Mouse (Mus musculus) intestine, postnatal 0 days (tissue): ENCODE data around the gene Asna1. TPM values are rescaled to one million over a fixed set of nuclear protein-coding genes. Genes with fewer than 3 reads are reported as not detected.

ENCODE experiments used
- ATAC-seq: fragments of 200-750 bp; cut with Nextera tagmentation; 2 replicates; pipeline ENCODE4 v1.8.0; 2017; ENCODE audit warnings: mild to moderate bottlenecking, moderate TSS enrichment, moderate library complexity
- H3K27ac ChIP-seq: fragments of 300-500 bp; sonication (generic); 2 replicates; pipeline ENCODE4 v1.5.1; 2014; ENCODE audit warnings: mild to moderate bottlenecking, low read depth, low read length, moderate library complexity
- H3K27me3 ChIP-seq: fragments of 300-500 bp; sonication (generic); replicated peaks from 2 replicates; pipeline ENCODE4 v1.6.1; 2014; ENCODE audit warnings: low read length, mixed read lengths; ENCODE audit not compliant: control insufficient read depth, insufficient read depth
- H3K36me3 ChIP-seq: fragments of 300-500 bp; sonication (generic); 2 replicates; pipeline ENCODE4 v1.6.1; 2014; ENCODE audit warnings: mild to moderate bottlenecking, moderate library complexity; ENCODE audit not compliant: control insufficient read depth, insufficient read depth
- H3K4me1 ChIP-seq: fragments of 300-500 bp; sonication (generic); replicated peaks from 2 replicates; pipeline ENCODE4 v1.6.1; 2014; ENCODE audit warnings: antibody characterized with exemption, low read length, mixed read lengths; ENCODE audit not compliant: control insufficient read depth, insufficient read depth
- H3K4me2 ChIP-seq: fragments of 300-500 bp; sonication (generic); replicated peaks from 2 replicates; pipeline ENCODE4 v1.6.1; 2014; ENCODE audit warnings: low read depth, mild to moderate bottlenecking, moderate library complexity
- H3K4me3 ChIP-seq: fragments of 300-500 bp; sonication (generic); 2 replicates; pipeline ENCODE4 v1.5.1; 2014; ENCODE audit warnings: low read depth, low read length
- H3K9ac ChIP-seq: fragments of 300-500 bp; sonication (generic); 2 replicates; pipeline ENCODE4 v1.6.1; 2014; ENCODE audit warnings: mild to moderate bottlenecking, low read depth, low read length
- H3K9me3 ChIP-seq: fragments of 300-500 bp; sonication (generic); 2 replicates; pipeline ENCODE4 v1.6.1; 2016; ENCODE audit warnings: mixed run types; ENCODE audit not compliant: control insufficient read depth
- CTCF ChIP-seq: sonication (generic); IDR thresholded peaks from 2 replicates; pipeline ENCODE4 v1.5.1; 2016; ENCODE audit warnings: low read depth, mild to moderate bottlenecking, control low read depth, antibody characterized with exemption, moderate library complexity
- WGBS: fragments of 180-500 bp; shearing (Covaris S2); extraction: QIAGEN DNeasy Blood & Tissue Kit; methylation state at CpG from one replicate; pipeline ENCODE4 v1.1.7; 2014; 5-methylcytosine and 5-hydroxymethylcytosine counted together
- polyA plus RNA-seq: library from polyadenylated mRNA; unstranded; fragments of >200 nt; fragmentation: Nextera tagmentation; extraction: Ambion mirVana; gene quantifications from 2 replicates; pipeline ENCODE4 v1.2.1, GENCODE M21; 2015

Asna1 gene
- polyA plus RNA-seq, 1 experiment from 2014 or later: 105 TPM

GRCm38 (mm10) chr8:84980622-84981358 is 44.3 kb downstream of the Asna1 start:
- 14% methylated on average over 11 of the region's 11 CpGs for WGBS
- no peak for TF ChIP-seq CTCF
- Histone ChIP-seq H3K36me3 (no peaks in the 10 kb centered on the region), H3K27me3 (no peaks in the 10 kb centered on the region), H3K4me2 (peak overlapping the region; percentile 96), H3K4me1 (peaks cover 37% of the 10 kb centered on the region), H3K9ac (peak overlapping the region; percentile 57; the same call in 1 of the 2 replicates), H3K27ac (peak overlapping the region; percentile 97), H3K9me3 (no peaks in the 10 kb centered on the region), H3K4me3 (peak overlapping the region; percentile 80)
- no peak for ATAC-seq

DNA sequence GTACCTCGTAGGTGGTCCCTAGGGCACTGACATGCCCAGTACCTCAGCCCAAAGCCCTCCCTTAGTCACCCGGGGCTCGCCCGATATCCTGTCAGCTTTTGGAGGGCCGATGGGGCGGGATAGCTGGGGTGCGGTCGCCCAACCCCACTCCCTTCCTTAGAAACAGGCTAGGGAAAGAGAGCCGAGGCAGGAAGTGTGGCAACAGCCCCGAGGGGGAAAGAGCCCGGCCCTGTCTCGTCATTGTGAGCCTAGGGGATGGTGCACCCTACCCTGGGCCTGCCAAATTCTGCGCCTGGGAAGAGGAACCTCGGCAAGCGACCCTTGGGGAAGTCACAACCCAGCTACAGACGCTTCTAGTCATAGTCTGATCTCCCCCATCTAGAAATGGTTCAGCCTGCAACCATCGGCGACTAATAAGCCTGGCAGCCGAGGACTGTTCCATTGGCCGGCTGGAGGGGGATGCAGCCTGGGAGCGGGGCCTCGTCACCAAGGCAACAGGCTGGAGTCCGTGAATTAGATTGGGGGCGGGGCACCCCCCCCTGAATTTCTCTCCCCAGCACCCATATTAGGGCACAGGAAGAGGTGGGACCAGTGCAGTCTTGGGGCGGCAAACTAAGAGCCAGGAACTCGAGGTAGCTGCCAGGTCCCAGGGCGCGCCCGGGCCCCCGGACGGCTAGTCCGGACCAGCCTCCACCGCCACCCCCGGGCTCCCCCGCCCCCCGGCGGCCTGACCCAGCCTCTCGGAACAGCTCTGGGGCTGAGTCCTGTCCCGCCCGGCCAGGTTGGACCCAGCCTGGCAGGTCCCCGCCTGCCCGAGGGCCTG is 45.3 kb downstream of the Asna1 start:
- no peak for TF ChIP-seq CTCF
- H3K27ac ChIP-seq: peak overlapping the region; percentile 97
- no peaks in the 10 kb centered on the region for H3K27me3 ChIP-seq
- no peaks in the 10 kb centered on the region for H3K9me3 ChIP-seq
- H3K9ac ChIP-seq: peak overlapping the region; percentile 57
- ATAC-seq: peak; percentile 74
- H3K4me2 ChIP-seq: peak overlapping the region; percentile 96
- H3K4me1 ChIP-seq: peaks cover 36% of the 10 kb centered on the region
- WGBS: 1% methylated on average over 42 of the region's 42 CpGs
- no peaks in the 10 kb centered on the region for H3K36me3 ChIP-seq
- H3K4me3 ChIP-seq: peak overlapping the region; percentile 80

DNA sequence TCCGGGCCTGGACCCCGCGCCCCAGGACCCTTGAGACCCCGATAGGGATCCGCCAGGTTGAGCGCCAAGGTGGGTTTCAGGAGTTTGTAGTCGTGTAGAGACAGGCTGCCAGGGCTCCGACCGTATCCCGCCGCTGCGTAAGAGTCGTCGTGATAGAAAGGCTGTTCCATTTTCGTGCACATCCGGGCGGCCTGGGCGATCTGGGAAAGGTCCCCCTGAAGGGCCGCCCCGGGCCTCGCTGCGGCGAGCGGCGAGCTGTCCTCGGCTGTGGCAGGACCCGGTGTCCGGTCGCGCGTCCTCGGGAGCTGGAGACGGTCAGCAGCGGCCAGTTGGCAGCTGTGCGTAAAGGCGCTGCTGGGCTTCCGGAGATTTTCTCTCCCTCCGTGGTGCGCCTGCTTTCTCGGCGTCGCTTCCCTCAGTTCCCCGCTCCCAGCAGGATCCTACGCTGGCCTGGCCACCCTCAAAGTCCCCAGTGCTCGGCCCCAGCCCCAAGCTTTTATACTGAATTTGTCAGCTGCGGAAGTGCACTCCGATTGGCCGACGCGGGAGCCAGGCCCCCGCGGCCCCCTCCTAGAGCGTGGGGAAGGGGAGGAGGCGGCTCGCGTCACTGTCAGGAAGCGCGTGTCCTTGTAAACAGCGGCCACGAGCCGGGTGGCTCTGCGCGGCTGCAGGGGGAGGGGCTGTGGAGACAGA is 46.7 kb downstream of the Asna1 start, which contains the start of gene Junb:
Gene Junb (minus strand): TSS at position 471 of the 693 bp plus-strand sequence.
- no peaks in the 10 kb centered on the region for H3K27me3 ChIP-seq
- peak within 1 kb of the TSS; percentile 87 for H3K9ac ChIP-seq
- peak within 1 kb of the TSS; percentile 97 for H3K27ac ChIP-seq
- H3K36me3 ChIP-seq: no peaks in the 10 kb centered on the region
- H3K9me3 ChIP-seq: no peaks in the 10 kb centered on the region
- peaks cover 30% of the 10 kb centered on the region for H3K4me1 ChIP-seq
- peak within 1 kb of the TSS; percentile 96 for H3K4me2 ChIP-seq
- under 1% methylated on average over 63 of the region's 63 CpGs for WGBS
- ATAC-seq: peak; percentile 23
- no peak for TF ChIP-seq CTCF
- peak within 1 kb of the TSS; percentile 80 for H3K4me3 ChIP-seq

GRCm38 (mm10) chr8:84977435-84978247 is 47.4 kb downstream of the Asna1 start:
- ATAC-seq: no peak
- under 1% methylated on average over 70 of the region's 70 CpGs for WGBS
- peaks cover 30% of the 10 kb centered on the region for H3K4me1 ChIP-seq
- peak overlapping the region; percentile 96 for H3K4me2 ChIP-seq
- TF ChIP-seq CTCF: peak; percentile 19; the same call in 1 of the 2 replicates
- peaks cover 6% of the 10 kb centered on the region for H3K36me3 ChIP-seq
- no peaks in the 10 kb centered on the region for H3K9me3 ChIP-seq
- H3K9ac ChIP-seq: peak overlapping the region; percentile 87
- no peaks in the 10 kb centered on the region for H3K27me3 ChIP-seq
- peak overlapping the region; percentile 80 for H3K4me3 ChIP-seq
- peak overlapping the region; percentile 97 for H3K27ac ChIP-seq

GRCm38 (mm10) chr8:84976763-84977434 is 48.2 kb downstream of the Asna1 start:
- ATAC-seq: no peak
- Histone ChIP-seq H3K27me3 (no peaks in the 10 kb centered on the region), H3K9ac (peak overlapping the region; percentile 87), H3K9me3 (no peaks in the 10 kb centered on the region), H3K4me2 (peak overlapping the region; percentile 96), H3K27ac (peak overlapping the region; percentile 97), H3K36me3 (peaks cover 13% of the 10 kb centered on the region), H3K4me1 (peaks cover 25% of the 10 kb centered on the region), H3K4me3 (peak overlapping the region; percentile 80)
- no peak for TF ChIP-seq CTCF
- under 1% methylated on average over 25 of the region's 25 CpGs for WGBS
